Mouse (Mus musculus): ENCODE data around the gene Fnd3c2. TPM values are rescaled to one million over a fixed set of nuclear protein-coding genes. Genes with fewer than 3 reads are reported as not detected.
A peak's percentile ranks its signal among the peaks of the same experiment; 100 is the strongest.

The Fnd3c2 gene
- polyA plus RNA-seq, 1 experiment from 2014 or later, result not detected

GRCm38 (mm10) chrX:106189356-106189755 is 65.8 kb downstream of the Fnd3c2 start:
- Histone ChIP-seq H3K9ac (replicated peaks; ENCODE audit: low read depth, low read length) (no peak overlapping the region), H3K4me1 (replicated peaks; ENCODE audit: control insufficient read depth, insufficient read depth, low read length) (peaks cover 19% of the 10 kb centered on the region), H3K27ac (ENCODE audit: low read length) (no peak overlapping the region), H3K36me3 (ENCODE audit: control insufficient read depth, insufficient read depth) (no peaks in the 10 kb centered on the region), H3K27me3 (replicated peaks; ENCODE audit: control insufficient read depth, insufficient read depth, low read length) (no peaks in the 10 kb centered on the region), H3K9me3 (ENCODE audit: control insufficient read depth, low read length) (no peaks in the 10 kb centered on the region), H3K4me2 (ENCODE audit: low read length) (peak overlapping the region; percentile 65), H3K4me3 (replicated peaks; ENCODE audit: low read length) (peak overlapping the region; percentile 57; the same call in 1 of the 2 replicates)
- 54% methylated on average over 5 of the region's 5 CpGs for WGBS
- ATAC-seq, result no peak

GRCm38 (mm10) chrX:106187737-106188136 is 67.4 kb downstream of the Fnd3c2 start:
- Histone ChIP-seq H3K9me3 (ENCODE audit: control insufficient read depth, low read length) (no peaks in the 10 kb centered on the region), H3K36me3 (ENCODE audit: control insufficient read depth, insufficient read depth) (no peaks in the 10 kb centered on the region), H3K27ac (ENCODE audit: low read length) (peak overlapping the region; percentile 50; the same call in 1 of the 2 replicates), H3K4me1 (replicated peaks; ENCODE audit: control insufficient read depth, insufficient read depth, low read length) (peaks cover 19% of the 10 kb centered on the region), H3K9ac (replicated peaks; ENCODE audit: low read depth, low read length) (peak overlapping the region; percentile 23), H3K4me2 (ENCODE audit: low read length) (peak overlapping the region; percentile 65), H3K27me3 (replicated peaks; ENCODE audit: control insufficient read depth, insufficient read depth, low read length) (no peaks in the 10 kb centered on the region), H3K4me3 (replicated peaks; ENCODE audit: low read length) (peak overlapping the region; percentile 57)
- ATAC-seq, result no peak
- WGBS, result 8% methylated on average over 12 of the region's 12 CpGs

DNA sequence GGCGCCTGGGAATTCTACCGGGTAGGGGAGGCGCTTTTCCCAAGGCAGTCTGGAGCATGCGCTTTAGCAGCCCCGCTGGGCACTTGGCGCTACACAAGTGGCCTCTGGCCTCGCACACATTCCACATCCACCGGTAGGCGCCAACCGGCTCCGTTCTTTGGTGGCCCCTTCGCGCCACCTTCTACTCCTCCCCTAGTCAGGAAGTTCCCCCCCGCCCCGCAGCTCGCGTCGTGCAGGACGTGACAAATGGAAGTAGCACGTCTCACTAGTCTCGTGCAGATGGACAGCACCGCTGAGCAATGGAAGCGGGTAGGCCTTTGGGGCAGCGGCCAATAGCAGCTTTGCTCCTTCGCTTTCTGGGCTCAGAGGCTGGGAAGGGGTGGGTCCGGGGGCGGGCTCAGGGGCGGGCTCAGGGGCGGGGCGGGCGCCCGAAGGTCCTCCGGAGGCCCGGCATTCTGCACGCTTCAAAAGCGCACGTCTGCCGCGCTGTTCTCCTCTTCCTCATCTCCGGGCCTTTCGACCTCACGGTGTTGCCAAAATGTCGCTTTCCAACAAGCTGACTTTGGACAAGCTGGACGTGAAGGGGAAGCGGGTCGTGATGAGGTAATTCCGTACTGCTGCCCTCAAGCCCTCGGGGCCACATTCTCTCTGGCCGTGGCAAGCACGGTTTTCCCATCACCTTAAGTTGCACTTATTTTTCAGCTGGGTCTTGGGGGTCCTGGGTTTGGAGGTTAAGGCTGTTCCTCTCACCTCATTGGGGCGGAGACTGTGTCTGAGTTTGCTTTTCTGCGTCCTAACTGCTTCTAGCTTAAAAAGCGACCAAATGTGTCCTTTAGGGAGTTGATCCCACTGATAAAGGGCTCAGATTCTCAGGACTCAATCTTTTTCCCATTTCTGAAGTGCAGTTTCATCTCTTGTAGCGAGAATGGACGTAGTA is 68.2 kb downstream of the Fnd3c2 start, which contains the start of gene Pgk1:
Gene Pgk1, plus strand, starts transcription at position 388 of the 937 bp plus-strand sequence.
- Histone ChIP-seq H3K9me3 (ENCODE audit: control insufficient read depth, low read length) (no peaks in the 10 kb centered on the region), H3K36me3 (ENCODE audit: control insufficient read depth, insufficient read depth) (no peaks in the 10 kb centered on the region), H3K4me2 (ENCODE audit: low read length) (peak within 1 kb of the TSS; percentile 65), H3K27me3 (replicated peaks; ENCODE audit: control insufficient read depth, insufficient read depth, low read length) (no peaks in the 10 kb centered on the region), H3K27ac (ENCODE audit: low read length) (peak within 1 kb of the TSS; percentile 90), H3K4me1 (replicated peaks; ENCODE audit: control insufficient read depth, insufficient read depth, low read length) (peaks cover 19% of the 10 kb centered on the region), H3K4me3 (replicated peaks; ENCODE audit: low read length) (peak within 1 kb of the TSS; percentile 57), H3K9ac (replicated peaks; ENCODE audit: low read depth, low read length) (peak within 1 kb of the TSS; percentile 52)
- peak; percentile 98 for ATAC-seq
- WGBS, result 17% methylated on average over 53 of the region's 55 CpGs

DNA sequence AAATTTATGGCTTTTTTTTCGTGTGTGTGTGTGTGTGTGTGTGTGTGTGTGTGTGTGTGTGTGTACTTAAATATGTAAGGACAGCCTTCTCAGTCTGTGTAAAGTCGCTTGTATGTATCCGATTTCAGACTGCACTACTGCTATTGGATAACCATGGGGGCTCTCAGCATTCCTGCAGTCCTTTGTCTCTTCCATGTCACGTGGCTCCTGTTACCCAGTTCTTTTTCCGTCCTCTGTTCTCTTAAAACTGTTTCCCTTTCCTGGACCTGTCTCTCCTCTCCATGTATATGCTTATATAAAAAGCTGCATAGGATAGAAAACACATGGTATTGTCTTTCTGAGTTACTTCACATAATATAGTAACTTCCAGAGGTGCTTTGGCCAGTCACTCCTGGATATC is 69.5 kb downstream of the Fnd3c2 start:
- no peaks in the 10 kb centered on the region for H3K9me3 ChIP-seq (ENCODE audit: control insufficient read depth, low read length)
- no peaks in the 10 kb centered on the region for H3K36me3 ChIP-seq (ENCODE audit: control insufficient read depth, insufficient read depth)
- peaks cover 19% of the 10 kb centered on the region for H3K4me1 ChIP-seq (replicated peaks; ENCODE audit: control insufficient read depth, insufficient read depth, low read length)
- H3K27ac ChIP-seq (ENCODE audit: low read length), result peak overlapping the region; percentile 60
- H3K4me3 ChIP-seq (replicated peaks; ENCODE audit: low read length), result no peak overlapping the region
- H3K9ac ChIP-seq (replicated peaks; ENCODE audit: low read depth, low read length), result no peak overlapping the region
- no peak overlapping the region for H3K4me2 ChIP-seq (ENCODE audit: low read length)
- no peaks in the 10 kb centered on the region for H3K27me3 ChIP-seq (replicated peaks; ENCODE audit: control insufficient read depth, insufficient read depth, low read length)
- WGBS, result 14% methylated on average over 5 of the region's 5 CpGs
- no peak for ATAC-seq

Other genes starting within 250 kb of the Fnd3c2 start
- gene Magt1, start 243.5 kb downstream of the Fnd3c2 start, polyA plus RNA-seq (2015; fragmentation: Nextera tagmentation; extraction: Ambion mirVana), result 22.6 and 25.2 TPM in 2 replicates
- gene Cox7b, start 239.7 kb downstream of the Fnd3c2 start, polyA plus RNA-seq (2015; fragmentation: Nextera tagmentation; extraction: Ambion mirVana), result 299 and 304 TPM in 2 replicates
- 17.6 and 20.7 TPM in 2 replicates for gene Atp7a, start 228.1 kb downstream of the Fnd3c2 start, polyA plus RNA-seq (2015; fragmentation: Nextera tagmentation; extraction: Ambion mirVana)
- 0.30 and 0.36 TPM in 2 replicates for gene Tlr13, start 112.2 kb downstream of the Fnd3c2 start, polyA plus RNA-seq (2015; fragmentation: Nextera tagmentation; extraction: Ambion mirVana)
- 263 and 264 TPM in 2 replicates for gene Pgk1, start 68.3 kb downstream of the Fnd3c2 start, polyA plus RNA-seq (2015; fragmentation: Nextera tagmentation; extraction: Ambion mirVana)
- 14.7 and 16.3 TPM in 2 replicates for gene Taf9b, start 34.2 kb downstream of the Fnd3c2 start, polyA plus RNA-seq (2015; fragmentation: Nextera tagmentation; extraction: Ambion mirVana)
- gene Fndc3c1, start 230.0 kb upstream of the Fnd3c2 start, polyA plus RNA-seq (2015; fragmentation: Nextera tagmentation; extraction: Ambion mirVana), result 0.20 and 0.21 TPM in 2 replicates

Data from forebrain, embryonic 16.5 days (tissue).